Mouse (Mus musculus) hindbrain, embryonic 10.5 days (tissue): ENCODE results near the gene Twnk. TPM values are rescaled to one million over a fixed set of nuclear protein-coding genes. Genes with fewer than 3 reads are reported as not detected.

Experiments used
- DNase-seq: peaks from one replicate; pipeline ENCODE4 v3.0.0-alpha.2; 2017; ENCODE audit warnings: low spot score
- H3K27ac ChIP-seq: fragments of 300-500 bp; sonication (generic); 2 replicates; pipeline ENCODE4 v1.5.1; 2016; ENCODE audit warnings: mild to moderate bottlenecking, moderate library complexity
- H3K27me3 ChIP-seq: fragments of 300-500 bp; sonication (generic); 2 replicates; pipeline ENCODE4 v1.6.1; 2016; ENCODE audit warnings: mild to moderate bottlenecking; ENCODE audit not compliant: poor library complexity, insufficient read depth, severe bottlenecking
- H3K36me3 ChIP-seq: fragments of 300-500 bp; sonication (generic); 2 replicates; pipeline ENCODE4 v1.6.1; 2016; ENCODE audit warnings: mild to moderate bottlenecking, moderate library complexity
- H3K4me1 ChIP-seq: fragments of 300-500 bp; sonication (generic); replicated peaks from 2 replicates; pipeline ENCODE4 v1.6.1; 2016; ENCODE audit warnings: mild to moderate bottlenecking
- H3K4me3 ChIP-seq: fragments of 300-500 bp; sonication (generic); 2 replicates; pipeline ENCODE4 v1.5.1; 2016; ENCODE audit warnings: mild to moderate bottlenecking, moderate library complexity
- H3K9me3 ChIP-seq: fragments of 300-500 bp; sonication (generic); 2 replicates; pipeline ENCODE4 v1.6.1; 2016; ENCODE audit warnings: mild to moderate bottlenecking, moderate library complexity
- WGBS: fragments of 180-500 bp; shearing (Covaris S2); methylation state at CpG from one replicate; pipeline ENCODE4 v1.1.7; 2016; 5-methylcytosine and 5-hydroxymethylcytosine counted together
- polyA plus RNA-seq: library from polyadenylated mRNA; unstranded; fragments of >200 nt; fragmentation: Nextera tagmentation; extraction: Ambion mirVana; gene quantifications from 2 replicates; pipeline ENCODE4 v1.2.1, GENCODE M21; 2016

Twnk gene
- polyA plus RNA-seq, 1 experiment from 2014 or later = 23.6 TPM

DNA sequence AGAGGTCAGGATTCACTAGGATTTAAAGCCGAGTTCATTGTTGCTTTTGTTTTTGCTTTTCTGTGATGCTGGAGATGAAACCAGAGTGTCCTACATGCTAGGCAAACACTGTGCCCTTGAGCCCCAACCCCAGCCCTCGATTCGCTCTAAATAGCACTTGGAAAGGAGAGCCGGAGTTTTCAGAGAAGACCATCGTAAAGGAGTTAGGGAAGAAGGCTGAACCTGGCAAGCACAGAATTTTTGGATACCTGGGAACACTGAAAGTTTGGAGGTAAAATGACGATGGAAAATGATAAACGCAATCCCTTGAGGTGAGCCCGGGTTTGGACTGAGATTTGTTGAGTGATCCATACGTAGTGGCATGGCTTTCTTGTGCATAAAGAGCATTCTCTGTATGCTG lies 17.1 kb upstream of the Twnk start:
- H3K4me3 ChIP-seq = peak overlapping the region; percentile 80
- 26% methylated on average over 9 of the region's 9 CpGs for WGBS
- no peaks in the 10 kb centered on the region for H3K9me3 ChIP-seq
- DNase-seq = no peak
- H3K27me3 ChIP-seq = peaks cover 32% of the 10 kb centered on the region
- H3K27ac ChIP-seq = peak overlapping the region; percentile 88
- H3K36me3 ChIP-seq = peaks cover 6% of the 10 kb centered on the region; the same call in 1 of the 2 replicates
- peaks cover 49% of the 10 kb centered on the region for H3K4me1 ChIP-seq

DNA sequence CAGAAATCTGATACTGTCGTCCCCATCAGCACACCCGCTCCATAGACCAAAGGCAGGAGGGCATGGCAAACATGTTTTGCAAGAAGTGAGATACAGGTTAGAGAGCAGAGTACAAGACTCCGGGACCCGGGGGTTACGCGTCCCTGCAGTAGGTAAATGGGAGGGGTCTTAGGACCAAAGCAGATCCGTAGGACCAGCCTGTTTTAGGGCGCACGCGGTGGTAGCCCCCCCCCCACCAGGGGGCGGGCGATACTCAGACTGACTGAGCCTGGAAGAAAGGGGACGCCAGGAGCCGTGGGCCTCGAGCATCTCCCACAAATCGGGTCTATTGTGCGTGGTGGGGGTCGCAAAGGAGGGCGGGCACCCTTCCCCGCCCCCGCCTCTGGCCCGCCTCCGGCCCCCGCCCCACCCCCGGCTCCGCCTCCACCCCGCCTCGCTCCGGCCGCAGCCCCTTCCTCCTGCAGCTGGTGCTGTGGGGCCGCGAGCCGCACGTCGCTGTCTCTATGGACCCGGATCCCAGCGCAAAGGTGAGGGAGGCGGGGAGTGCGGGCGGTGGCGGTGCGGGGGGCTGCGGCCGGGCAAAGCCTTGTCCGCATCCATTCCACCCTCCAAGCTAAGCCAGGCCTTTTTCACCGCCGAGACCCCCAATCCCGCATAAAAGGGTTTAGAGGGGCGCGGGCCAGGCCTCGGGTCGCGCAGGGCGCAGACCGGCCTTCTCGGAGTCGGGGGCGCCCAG lies 16.5 kb upstream of the Twnk start, which contains the start of gene Sema4g:
Gene Sema4g (plus strand): TSS at position 271 of the 736 bp plus-strand sequence.
- H3K4me1 ChIP-seq = peaks cover 49% of the 10 kb centered on the region
- H3K27ac ChIP-seq = peak within 1 kb of the TSS; percentile 88
- DNase-seq = peak; percentile 63
- H3K36me3 ChIP-seq = peaks cover 3% of the 10 kb centered on the region; the same call in 1 of the 2 replicates
- no peaks in the 10 kb centered on the region for H3K9me3 ChIP-seq
- peak within 1 kb of the TSS; percentile 80 for H3K4me3 ChIP-seq
- under 1% methylated on average over 53 of the region's 58 CpGs for WGBS
- H3K27me3 ChIP-seq = peaks cover 32% of the 10 kb centered on the region

DNA sequence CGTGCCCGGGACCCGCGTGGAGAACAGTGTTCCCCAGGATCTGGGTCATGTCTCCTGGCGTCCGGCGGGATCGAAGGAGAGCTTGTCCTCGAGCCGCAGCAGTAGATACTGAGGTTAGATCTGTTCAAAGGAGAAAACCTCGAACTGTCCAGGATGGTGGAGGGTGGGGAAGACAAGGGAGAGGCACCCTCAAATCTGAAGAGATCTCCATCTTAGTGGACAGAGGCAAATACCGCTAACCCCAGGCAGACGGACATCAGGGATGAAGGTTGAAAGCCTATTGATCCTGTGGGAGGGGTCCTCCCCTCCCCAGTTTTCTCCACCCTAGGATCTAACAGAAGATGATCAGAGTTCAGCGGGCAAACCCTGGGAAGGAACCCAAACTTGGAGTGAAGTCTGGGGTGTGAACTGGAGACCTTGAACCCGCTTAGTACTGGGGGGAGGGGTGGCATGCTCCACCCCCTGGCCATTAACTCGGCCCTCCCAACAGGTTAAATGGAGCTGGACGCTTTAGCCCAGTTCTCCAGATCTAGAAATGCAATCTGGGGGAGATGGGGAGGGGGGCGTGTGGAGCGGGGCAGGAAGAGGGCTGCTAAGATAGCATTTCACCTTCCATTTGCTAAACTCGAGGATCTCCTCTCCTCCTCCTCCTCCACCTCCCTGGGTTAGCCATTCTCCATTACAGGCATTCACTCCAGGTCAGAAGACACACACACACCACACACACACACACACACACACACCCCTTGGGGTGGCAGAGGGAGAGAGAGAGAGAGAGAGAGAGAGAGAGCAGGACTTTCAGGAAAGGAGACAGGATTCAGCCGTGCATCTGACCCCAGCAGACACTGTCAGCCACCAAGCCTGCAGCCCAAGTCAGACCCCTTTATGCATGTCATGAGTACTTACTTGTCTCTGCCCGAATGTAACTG lies 15.6 kb upstream of the Twnk start:
- Histone ChIP-seq H3K4me3 (peak overlapping the region; percentile 80), H3K27ac (peak overlapping the region; percentile 88), H3K4me1 (peaks cover 49% of the 10 kb centered on the region), H3K9me3 (no peaks in the 10 kb centered on the region), H3K36me3 (peaks cover 3% of the 10 kb centered on the region; the same call in 1 of the 2 replicates), H3K27me3 (peaks cover 32% of the 10 kb centered on the region)
- DNase-seq = peak; percentile 12
- 7% methylated on average over 22 of the region's 22 CpGs for WGBS

DNA sequence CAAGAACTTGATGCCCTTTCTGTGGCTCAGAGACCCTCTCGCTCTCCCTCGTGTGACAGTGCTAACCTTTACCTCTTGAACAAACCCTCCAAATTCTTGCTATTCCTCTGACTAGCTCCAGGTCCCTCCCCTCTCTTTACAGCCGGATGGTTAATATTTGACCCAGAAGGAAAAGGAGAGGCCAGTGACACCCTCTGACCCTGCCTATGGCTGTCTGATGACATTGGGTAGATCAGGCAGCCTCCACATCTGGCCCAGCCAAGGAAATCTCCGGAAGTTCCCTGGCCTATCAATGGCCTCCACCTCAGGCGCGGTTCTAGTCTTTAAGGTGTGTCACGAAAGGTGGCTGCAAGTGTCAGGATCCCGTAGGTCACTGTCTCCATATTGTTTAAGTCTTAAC lies 14.4 kb upstream of the Twnk start:
- H3K9me3 ChIP-seq = no peaks in the 10 kb centered on the region
- 0 out of 2 replicates have a peak overlapping the region, but pooled peaks have one; percentile 80 for H3K4me3 ChIP-seq
- H3K4me1 ChIP-seq = peaks cover 49% of the 10 kb centered on the region
- peaks cover 3% of the 10 kb centered on the region; the same call in 1 of the 2 replicates for H3K36me3 ChIP-seq
- DNase-seq = no peak
- peaks cover 32% of the 10 kb centered on the region for H3K27me3 ChIP-seq
- H3K27ac ChIP-seq = no peak overlapping the region
- WGBS = 71% methylated on average over 8 of the region's 8 CpGs

DNA sequence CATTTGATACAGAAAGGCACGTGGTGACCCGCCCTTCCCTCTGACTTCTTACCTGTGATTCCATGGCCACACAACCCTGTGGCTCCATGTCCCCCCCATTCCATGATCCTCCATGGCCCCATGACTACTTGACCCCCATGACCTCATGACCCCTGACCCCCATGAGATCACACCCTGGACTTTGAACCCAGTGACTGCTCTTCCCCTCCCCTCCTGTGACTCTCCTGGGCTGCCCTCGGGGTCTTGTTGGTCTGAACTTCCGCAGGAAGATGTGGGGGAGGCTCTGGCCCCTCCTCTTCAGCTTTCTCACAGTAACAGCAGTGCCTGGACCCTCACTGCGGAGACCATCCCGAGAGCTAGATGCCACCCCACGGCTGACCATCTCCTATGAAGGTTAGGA lies 13.2 kb upstream of the Twnk start:
- DNase-seq = peak; percentile 18
- WGBS = 45% methylated on average over 7 of the region's 7 CpGs
- H3K27me3 ChIP-seq = peaks cover 27% of the 10 kb centered on the region
- peaks cover 11% of the 10 kb centered on the region for H3K36me3 ChIP-seq
- peak overlapping the region; percentile 23; the same call in 1 of the 2 replicates for H3K27ac ChIP-seq
- no peak overlapping the region for H3K4me3 ChIP-seq
- no peaks in the 10 kb centered on the region for H3K9me3 ChIP-seq
- H3K4me1 ChIP-seq = peaks cover 49% of the 10 kb centered on the region

DNA sequence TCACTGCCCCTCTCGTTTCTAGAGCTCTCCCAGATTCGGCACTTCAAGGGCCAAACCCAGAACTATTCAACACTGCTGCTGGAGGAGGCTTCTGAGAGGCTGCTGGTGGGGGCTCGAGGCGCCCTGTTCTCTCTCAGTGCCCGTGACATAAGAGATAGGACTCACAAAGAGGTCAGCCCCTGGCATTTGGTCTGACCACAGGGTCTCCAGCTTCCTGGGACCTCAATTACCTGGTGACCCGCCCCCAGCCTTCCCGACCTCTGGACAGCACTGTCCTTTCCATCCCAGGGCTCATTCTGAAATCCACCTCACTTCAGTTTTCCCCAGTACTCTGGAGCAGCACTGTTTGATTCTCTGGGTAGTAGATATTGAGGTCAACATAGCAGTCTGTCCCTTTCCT lies 12.8 kb upstream of the Twnk start:
- Histone ChIP-seq H3K27ac (peak overlapping the region; percentile 23; the same call in 1 of the 2 replicates), H3K9me3 (no peaks in the 10 kb centered on the region), H3K36me3 (peaks cover 16% of the 10 kb centered on the region), H3K4me1 (peaks cover 49% of the 10 kb centered on the region), H3K4me3 (no peak overlapping the region), H3K27me3 (peaks cover 22% of the 10 kb centered on the region)
- no peak for DNase-seq
- WGBS = 61% methylated on average over 7 of the region's 7 CpGs

DNA sequence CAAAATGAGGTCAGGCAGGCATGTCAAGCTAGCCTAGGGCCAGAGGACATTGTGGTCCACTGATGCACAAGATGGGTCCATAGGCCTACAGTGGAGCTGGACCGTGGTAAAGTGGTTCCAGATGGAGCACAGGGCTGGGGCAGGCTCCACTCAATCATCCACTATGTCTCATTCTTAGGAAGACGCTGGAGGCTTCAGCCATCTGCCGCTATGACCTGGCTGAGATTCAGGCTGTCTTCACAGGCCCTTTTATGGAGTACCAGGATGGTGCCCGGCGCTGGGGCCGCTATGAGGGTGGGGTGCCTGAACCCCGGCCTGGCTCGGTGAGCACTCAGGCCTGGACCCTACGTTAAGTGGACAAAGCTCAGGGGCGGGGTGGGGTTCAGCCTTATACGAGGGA lies 7.7 kb upstream of the Twnk start:
- H3K9me3 ChIP-seq = no peaks in the 10 kb centered on the region
- no peak overlapping the region for H3K4me3 ChIP-seq
- H3K27ac ChIP-seq = no peak overlapping the region
- 87% methylated on average over 11 of the region's 11 CpGs for WGBS
- DNase-seq = no peak
- H3K27me3 ChIP-seq = no peaks in the 10 kb centered on the region
- peaks cover 13% of the 10 kb centered on the region for H3K4me1 ChIP-seq
- H3K36me3 ChIP-seq = peaks cover 65% of the 10 kb centered on the region

DNA sequence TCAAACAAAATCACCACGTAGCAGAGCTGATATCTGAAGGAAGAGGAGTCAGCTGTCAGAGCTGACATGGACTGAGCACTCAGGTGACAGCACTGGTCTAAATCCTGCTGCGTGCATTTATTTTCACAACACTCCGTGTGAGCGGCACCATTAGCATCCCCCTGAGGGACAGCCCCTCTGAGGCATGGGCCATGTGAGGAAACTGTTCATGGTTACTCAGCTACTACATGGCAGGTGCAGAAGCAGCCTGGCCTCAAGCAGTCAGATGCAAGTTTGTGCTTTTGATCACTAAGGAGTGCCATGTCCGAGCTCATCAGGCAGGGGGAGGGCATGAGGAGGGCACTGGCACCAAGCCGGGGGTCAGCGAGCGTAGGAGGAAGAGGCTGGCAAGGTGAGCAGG lies 5.8 kb upstream of the Twnk start:
- Histone ChIP-seq H3K4me1 (peaks cover 12% of the 10 kb centered on the region; the same call in 1 of the 2 replicates), H3K9me3 (no peaks in the 10 kb centered on the region), H3K4me3 (no peak overlapping the region), H3K36me3 (peaks cover 80% of the 10 kb centered on the region), H3K27me3 (no peaks in the 10 kb centered on the region), H3K27ac (no peak overlapping the region)
- no peak for DNase-seq
- 92% methylated on average over 8 of the region's 8 CpGs for WGBS

DNA sequence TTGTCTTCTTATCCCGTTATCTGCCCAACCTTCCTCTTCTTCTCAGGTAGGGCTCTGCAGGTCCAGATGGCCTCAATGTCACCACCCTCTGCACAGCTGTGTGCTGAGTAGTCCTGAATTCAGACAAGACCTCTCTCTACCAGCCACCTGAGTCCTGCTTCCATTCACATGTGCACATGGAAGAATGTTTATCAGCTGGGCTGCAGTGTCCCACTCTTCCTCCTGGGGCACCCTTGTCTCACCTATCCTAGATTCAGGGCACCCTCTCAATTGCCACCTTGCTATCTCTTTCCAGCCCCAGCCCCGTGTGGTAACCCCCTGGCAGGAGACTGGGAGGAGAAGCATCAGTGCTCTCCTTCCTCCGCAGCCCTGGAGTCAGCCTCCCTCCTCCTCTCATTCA lies 3.2 kb upstream of the Twnk start:
- no peaks in the 10 kb centered on the region for H3K9me3 ChIP-seq
- peaks cover 30% of the 10 kb centered on the region for H3K4me1 ChIP-seq
- 62% methylated on average over 3 of the region's 3 CpGs for WGBS
- H3K27ac ChIP-seq = no peak overlapping the region
- H3K27me3 ChIP-seq = no peaks in the 10 kb centered on the region
- DNase-seq = no peak
- no peak overlapping the region for H3K4me3 ChIP-seq
- H3K36me3 ChIP-seq = peaks cover 73% of the 10 kb centered on the region

DNA sequence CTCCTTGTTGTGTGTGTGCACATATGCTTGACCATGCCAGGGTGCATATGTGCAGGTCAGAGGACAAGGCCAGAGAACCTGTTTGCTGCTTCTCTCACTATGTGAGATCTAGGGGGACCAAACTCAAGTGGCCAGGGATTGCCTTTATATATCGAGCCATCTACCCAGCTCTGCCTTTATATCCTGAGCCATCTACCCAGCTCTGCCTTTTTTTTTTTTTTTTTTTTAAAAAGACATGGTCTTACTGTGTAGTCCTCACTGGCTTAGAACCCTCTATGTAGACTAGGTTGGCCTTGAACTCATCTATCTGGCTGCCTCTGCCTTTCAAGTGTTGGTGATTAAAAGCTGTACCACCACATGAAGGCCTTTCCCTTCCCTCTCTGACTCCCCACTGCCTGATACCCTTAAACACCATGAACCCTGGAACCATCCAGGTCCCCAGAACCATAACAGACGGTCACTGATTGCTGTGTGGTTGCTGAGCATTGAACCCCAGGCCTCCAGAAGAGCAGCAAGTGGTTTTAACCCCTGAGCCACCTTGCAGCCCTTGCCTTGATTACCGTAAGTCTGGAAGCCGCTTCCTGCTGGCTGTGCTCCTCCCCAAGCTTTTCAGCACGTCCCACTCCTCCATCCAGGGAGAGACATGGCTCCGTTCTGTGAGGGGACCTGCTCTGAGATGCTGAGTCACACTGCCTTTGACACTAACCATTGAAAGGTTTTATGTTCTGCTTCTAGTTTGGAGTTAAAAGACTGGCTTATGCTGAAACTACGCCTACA lies 1.5 kb upstream of the Twnk start:
- peaks cover 43% of the 10 kb centered on the region for H3K4me1 ChIP-seq
- no peaks in the 10 kb centered on the region for H3K27me3 ChIP-seq
- 93% methylated on average over 7 of the region's 7 CpGs for WGBS
- H3K4me3 ChIP-seq = no peak overlapping the region
- H3K9me3 ChIP-seq = no peaks in the 10 kb centered on the region
- no peak overlapping the region for H3K27ac ChIP-seq
- H3K36me3 ChIP-seq = peaks cover 71% of the 10 kb centered on the region
- DNase-seq = no peak

DNA sequence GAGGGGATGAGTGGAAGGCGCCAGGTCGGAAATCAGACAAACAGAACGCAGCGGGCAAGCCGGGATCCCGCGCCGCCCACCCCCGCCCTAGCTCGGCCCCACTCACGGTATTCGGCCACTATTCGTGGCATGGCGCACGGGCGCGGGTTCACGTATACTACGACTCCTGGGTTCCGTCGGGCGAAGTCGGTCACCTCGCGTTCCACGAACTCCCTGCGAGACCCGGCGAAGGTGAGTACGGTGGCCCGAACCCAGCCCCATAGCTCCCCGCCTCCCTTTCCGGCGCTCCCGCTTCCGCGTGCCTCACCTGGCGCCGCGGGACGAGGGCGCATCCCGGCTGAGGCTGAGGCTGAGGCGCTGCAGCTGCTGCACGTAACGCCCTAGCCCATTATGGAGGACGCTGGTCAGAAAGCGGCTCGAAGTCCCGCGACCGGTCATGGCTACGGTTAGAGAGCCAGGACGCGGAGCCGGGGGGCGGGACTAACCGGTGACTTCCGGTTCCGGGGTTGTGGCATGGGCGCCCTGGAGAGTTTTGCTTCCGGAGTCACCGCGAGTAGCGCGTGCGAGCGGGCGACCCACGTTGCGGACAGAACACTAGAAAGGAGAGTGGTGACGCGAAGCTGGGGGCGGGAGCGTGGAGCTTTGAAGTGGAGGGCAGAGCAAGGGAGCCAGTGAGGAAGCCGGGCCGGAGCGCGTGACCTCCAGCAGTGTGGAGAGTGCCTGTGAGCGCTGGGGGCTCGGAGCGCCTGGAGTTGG lies 672 bp downstream of the Twnk start, which contains the start of gene Mrpl43:
Gene Mrpl43 (minus strand): TSS at position 486 of the 756 bp plus-strand sequence.
- H3K36me3 ChIP-seq = peaks cover 71% of the 10 kb centered on the region
- H3K27ac ChIP-seq = peak within 1 kb of the TSS; percentile 91
- DNase-seq = peak; percentile 95
- H3K9me3 ChIP-seq = no peaks in the 10 kb centered on the region
- peaks cover 43% of the 10 kb centered on the region for H3K4me1 ChIP-seq
- no peaks in the 10 kb centered on the region for H3K27me3 ChIP-seq
- WGBS = under 1% methylated on average over 82 of the region's 82 CpGs
- peak within 1 kb of the TSS; percentile 99 for H3K4me3 ChIP-seq
